Mouse (Mus musculus) gonadal fat pad, adult 2 months (tissue): ENCODE data around the gene Gm28363. TPM values are rescaled to one million over a fixed set of nuclear protein-coding genes. Genes with fewer than 3 reads are reported as not detected.
"Not testable (repeated sequence)": the region's sequence is repeated elsewhere in the genome, so short reads cannot be mapped to it uniquely, and the experiment has no call there.

Experiments
- DNase-seq: peaks from one replicate; pipeline ENCODE4 v3.0.0-alpha.2; 2012; ENCODE audit warnings: low read depth
- polyA plus RNA-seq: library from polyadenylated mRNA; depleted of rRNA; stranded (reverse); fragments of >200 nt; gene quantifications from 2 replicates; pipeline ENCODE4 v1.2.3, GENCODE M21; 2012; rRNA removed

The Gm28363 gene
- not detected in 2 replicates for polyA plus RNA-seq

GRCm38 (mm10) chr1:117696831-117697230, at the start of gene Gm28363:
Gene Gm28363, plus strand, starts transcription at chr1:117697131.
- DNase-seq = not testable (repeated sequence)

- not testable (repeated sequence) for DNase-seq
These were observed 46.7 kb upstream of the Gm28363 start for GRCm38 (mm10) chr1:117650236-117650635.

Other genes starting within 250 kb of the Gm28363 start
- not detected in 2 replicates for gene B020011L13Rik, start 84.0 kb downstream of the Gm28363 start, polyA plus RNA-seq
- gene Gm28360, start 132.9 kb downstream of the Gm28363 start, polyA plus RNA-seq = not detected in 2 replicates
- not detected in 2 replicates for gene Gm28168, start 230.9 kb downstream of the Gm28363 start, polyA plus RNA-seq